In the genomic region with DNA sequence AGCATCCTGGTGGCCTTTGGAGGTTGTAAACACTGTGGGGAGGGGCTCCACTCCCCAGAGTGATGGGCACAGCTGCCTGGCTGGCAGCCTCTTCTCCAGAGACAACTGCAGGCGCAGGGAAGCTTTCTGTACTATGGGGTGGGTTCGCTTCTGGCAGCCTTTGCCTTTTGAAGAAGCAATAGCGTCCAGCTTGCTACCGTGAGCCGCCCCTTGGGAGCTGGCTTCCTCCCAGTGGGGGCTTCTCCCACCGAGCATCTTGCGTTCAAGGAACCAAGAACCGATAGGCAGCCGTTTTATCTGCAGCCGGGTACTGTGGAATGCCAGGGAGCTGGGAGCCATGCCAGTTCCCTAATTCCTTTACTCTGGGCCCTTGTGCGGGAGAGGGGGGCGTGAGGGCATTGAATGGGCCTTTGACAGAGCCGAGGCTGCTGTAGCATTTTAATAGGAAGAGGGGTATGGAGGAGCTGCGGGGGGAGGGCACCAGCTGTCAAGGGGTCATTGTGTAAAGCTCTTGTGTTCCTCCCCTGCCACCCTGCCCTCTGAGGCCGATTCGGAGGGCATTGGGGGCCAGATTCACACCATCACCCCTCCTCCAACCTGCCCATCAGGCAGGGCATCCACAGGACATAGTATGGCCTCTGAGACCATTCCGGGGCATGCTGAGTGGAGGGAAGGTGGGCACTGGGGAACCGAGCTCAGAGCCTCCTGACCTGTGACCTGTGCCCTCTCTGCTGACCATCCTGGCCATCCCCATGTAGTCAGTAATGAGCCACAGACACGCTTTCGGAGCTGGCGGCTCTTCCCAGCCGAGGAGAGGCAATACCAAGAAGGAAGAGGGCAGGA, we compare ENCODE assay signal across 8 mouse cellular contexts. TPM values are rescaled to one million over a fixed set of nuclear protein-coding genes. Genes with fewer than 3 reads are reported as not detected.
DNase-seq lines count a peak whose midpoint lies in the region; ATAC-seq and TF ChIP-seq lines count a peak whose summit lies in the region.

No protein-coding gene starts in this region.

- H3K4me2 ChIP-seq in hindbrain, embryonic 13.5 days = peak overlapping the region; percentile 23
- no peak overlapping the region for H3K4me2 ChIP-seq in limb, embryonic 14.5 days (replicated peaks; ENCODE audit: low read depth, low read length, severe bottlenecking)

- H3K27me3 ChIP-seq in hindbrain, embryonic 13.5 days = no peaks in the 10 kb centered on the region
- H3K27me3 ChIP-seq in limb, embryonic 14.5 days (ENCODE audit: control insufficient read depth, insufficient read depth, low read length) = no peaks in the 10 kb centered on the region
- no peaks in the 10 kb centered on the region for H3K27me3 ChIP-seq in heart, embryonic 10.5 days (ENCODE audit: insufficient read depth, poor library complexity, severe bottlenecking)

- 34% methylated on average over 22 of the region's 22 CpGs for WGBS in hindbrain, embryonic 13.5 days
- 57% methylated on average over 21 of the region's 22 CpGs for WGBS in limb, embryonic 14.5 days
- WGBS in heart, embryonic 10.5 days = 72% methylated on average over 22 of the region's 22 CpGs

- peak overlapping the region; percentile 51 for H3K9ac ChIP-seq in hindbrain, embryonic 13.5 days
- no peak overlapping the region; the same call in 1 of the 2 replicates for H3K9ac ChIP-seq in limb, embryonic 14.5 days (ENCODE audit: low read depth, low read length, severe bottlenecking)

- H3K4me3 ChIP-seq in hindbrain, embryonic 13.5 days = no peak overlapping the region
- no peak overlapping the region for H3K4me3 ChIP-seq in limb, embryonic 14.5 days (replicated peaks; ENCODE audit: low read length)
- H3K4me3 ChIP-seq in heart, embryonic 10.5 days = no peak overlapping the region

- peak; percentile 61 for DNase-seq in cerebellum, adult 11-12 months
- DNase-seq in cerebellum, postnatal 25 days = peak; percentile 40 to 64
- DNase-seq in limb, embryonic 14.5 days (ENCODE audit: low spot score) = peak; percentile 66
- DNase-seq in telencephalon, adult 2 months (ENCODE audit: low read depth, low spot score) = peak; percentile 73
- DNase-seq in heart, embryonic 10.5 days (ENCODE audit: low spot score) = no peak
- DNase-seq in lung, postnatal 36 days = no peak
- DNase-seq in spleen, postnatal 36 days (ENCODE audit: low spot score in 2 of 2) = no peak

- peak; percentile 86 for ATAC-seq in hindbrain, embryonic 13.5 days (ENCODE audit: low FRiP score)
- ATAC-seq in limb, embryonic 14.5 days (ENCODE audit: low FRiP score, low read depth) = peak; percentile 79

- no peaks in the 10 kb centered on the region for H3K9me3 ChIP-seq in hindbrain, embryonic 13.5 days
- no peaks in the 10 kb centered on the region for H3K9me3 ChIP-seq in limb, embryonic 14.5 days (ENCODE audit: control insufficient read depth, low read length)
- no peaks in the 10 kb centered on the region for H3K9me3 ChIP-seq in heart, embryonic 10.5 days

- H3K27ac ChIP-seq in hindbrain, embryonic 13.5 days = peak overlapping the region; percentile 73
- H3K27ac ChIP-seq in limb, embryonic 14.5 days (replicated peaks; ENCODE audit: low read depth, low read length) = no peak overlapping the region
- H3K27ac ChIP-seq in heart, embryonic 10.5 days = no peak overlapping the region

- H3K4me1 ChIP-seq in hindbrain, embryonic 13.5 days (replicated peaks) = peaks cover 33% of the 10 kb centered on the region
- peaks cover 9% of the 10 kb centered on the region for H3K4me1 ChIP-seq in limb, embryonic 14.5 days (ENCODE audit: control insufficient read depth, insufficient read depth, low read length)
- H3K4me1 ChIP-seq in heart, embryonic 10.5 days = peaks cover 7% of the 10 kb centered on the region; the same call in 1 of the 2 replicates

- no peak for TF ChIP-seq POLR2A in limb, embryonic 14.5 days (IDR thresholded peaks at IDR 0.05; ENCODE audit: borderline replicate concordance, extremely low read depth, insufficient read depth, insufficient read length)

- H3K36me3 ChIP-seq in hindbrain, embryonic 13.5 days = peaks cover 15% of the 10 kb centered on the region
- H3K36me3 ChIP-seq in limb, embryonic 14.5 days (ENCODE audit: control insufficient read depth, insufficient read depth, low read length) = peaks cover 14% of the 10 kb centered on the region; the same call in 1 of the 2 replicates
- H3K36me3 ChIP-seq in heart, embryonic 10.5 days = peaks cover 10% of the 10 kb centered on the region; the same call in 1 of the 2 replicates

RNA-seq across cellular contexts. Expression of gene Dnaic2, which starts 22.9 kb away (rescaled TPM):
- polyA plus RNA-seq in hindbrain, embryonic 13.5 days (2015; fragmentation: Nextera tagmentation; extraction: Ambion mirVana) = 2.9 and 3.8 TPM in 2 replicates
- 1.6 and 1.7 TPM in 2 replicates for polyA plus RNA-seq in limb, embryonic 14.5 days (2012; rRNA removed)
- 0.55 and 0.86 TPM in 2 replicates for polyA plus RNA-seq in limb, embryonic 14.5 days (2014; fragmentation: Nextera tagmentation; extraction: Ambion mirVana)
- 0.19 and 0.53 TPM in 2 replicates for polyA plus RNA-seq in heart, embryonic 10.5 days (2016; fragmentation: Nextera tagmentation; extraction: Ambion mirVana)

RNA-seq across cellular contexts. Expression of gene Ttyh2, which starts 29.1 kb away (rescaled TPM):
- polyA plus RNA-seq in hindbrain, embryonic 13.5 days (2015; fragmentation: Nextera tagmentation; extraction: Ambion mirVana) = 33.0 and 33.9 TPM in 2 replicates
- 16.9 and 21.3 TPM in 2 replicates for polyA plus RNA-seq in limb, embryonic 14.5 days (2012; rRNA removed)
- polyA plus RNA-seq in limb, embryonic 14.5 days (2014; fragmentation: Nextera tagmentation; extraction: Ambion mirVana) = 21.7 and 25.9 TPM in 2 replicates
- polyA plus RNA-seq in heart, embryonic 10.5 days (2016; fragmentation: Nextera tagmentation; extraction: Ambion mirVana) = 4.8 and 4.9 TPM in 2 replicates

RNA-seq across cellular contexts. Expression of gene Rpl38, which starts 36.0 kb away (rescaled TPM):
- polyA plus RNA-seq in hindbrain, embryonic 13.5 days (2015; fragmentation: Nextera tagmentation; extraction: Ambion mirVana) = 809 and 885 TPM in 2 replicates
- 1,565 and 2,419 TPM in 2 replicates for polyA plus RNA-seq in limb, embryonic 14.5 days (2012; rRNA removed)
- polyA plus RNA-seq in limb, embryonic 14.5 days (2014; fragmentation: Nextera tagmentation; extraction: Ambion mirVana) = 1,011 and 1,139 TPM in 2 replicates
- polyA plus RNA-seq in heart, embryonic 10.5 days (2016; fragmentation: Nextera tagmentation; extraction: Ambion mirVana) = 789 and 902 TPM in 2 replicates

Comparison
In these comparisons a context has a peak if more than half of its experiments do, and no peak if none do; other contexts are left out.
1. DNase-seq: peak in cerebellum, adult 11-12 months (single experiment), cerebellum, postnatal 25 days (2 of 2), limb, embryonic 14.5 days (single experiment) and telencephalon, adult 2 months (single experiment); none in heart, embryonic 10.5 days (single experiment), lung, postnatal 36 days (single experiment) and spleen, postnatal 36 days (0 of 2).